Mouse (Mus musculus): ENCODE measurements around the gene Tns3.

- TF ChIP-seq CTCF (IDR thresholded peaks at IDR 0.05 in 2 of 3, conservative IDR thresholded peaks at IDR 0.05 in 1 of 3; ENCODE audit: control insufficient read depth in 1 of 3, insufficient read depth in 1 of 3, low read depth in 2 of 3, low read length in 3 of 3, poor library complexity in 1 of 3, severe bottlenecking in 1 of 3) = no peak
- no peak for TF ChIP-seq TCF12 (IDR thresholded peaks at IDR 0.05; ENCODE audit: low read depth, low read length)
- no peak for TF ChIP-seq ZMIZ1 (IDR thresholded peaks at IDR 0.05; ENCODE audit: low read depth, low read length)
- no peak for TF ChIP-seq ETS1 (IDR thresholded peaks at IDR 0.05; ENCODE audit: low read depth, low read length)
- TF ChIP-seq HCFC1 (IDR thresholded peaks at IDR 0.05; ENCODE audit: low read depth, low read length) = no peak
- no peak for TF ChIP-seq EP300 (IDR thresholded peaks at IDR 0.05; ENCODE audit: low read depth in 1 of 2, low read length in 2 of 2)
- no peak for TF ChIP-seq MYC (IDR thresholded peaks at IDR 0.05; ENCODE audit: low read depth, low read length)
Measured at GRCm38 (mm10) chr11:8572762-8573161, 91.6 kb downstream of the Tns3 start.

Data from MEL (cell line).